Mouse (Mus musculus) spleen, adult 18-20 months (tissue): Measurements from ENCODE around the gene Fbxw22.
"Not testable (repeated sequence)": the region's sequence is repeated elsewhere in the genome, so short reads cannot be mapped to it uniquely, and the experiment has no call there.

ENCODE experiments used
- DNase-seq, 2 experiments: peaks; one replicate each; pipeline ENCODE4 v3.0.0; 2022; ENCODE audit warnings: mixed read lengths in 2 of 2

Gene Fbxw22

DNA sequence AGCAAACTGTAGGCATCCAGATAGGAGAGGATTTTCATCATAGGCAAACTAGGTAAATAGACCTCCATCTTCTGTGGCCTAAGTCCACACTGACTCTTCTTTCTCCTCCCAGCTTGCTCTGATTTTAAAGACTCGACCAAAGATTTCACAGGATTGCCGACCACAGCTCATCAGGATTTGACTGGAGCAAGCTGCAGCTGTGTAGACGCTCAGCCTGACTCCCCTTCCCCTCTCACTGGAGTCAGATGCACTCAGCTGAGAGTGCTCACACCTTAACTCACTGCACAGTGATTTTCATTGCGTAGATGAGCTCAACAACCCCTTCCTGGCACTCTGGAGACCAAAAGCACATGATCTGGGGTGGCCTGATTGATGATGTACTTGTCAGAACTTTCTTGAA, at the start of gene Fbxw22:
Gene Fbxw22 (minus strand): TSS at position 101 of the 400 bp plus-strand sequence.
- not testable (repeated sequence) for DNase-seq

GRCm38 (mm10) chr9:109449040-109449439, 44.9 kb upstream of the Fbxw22 start, which contains the start of gene Fbxw16:
TSS of gene Fbxw16 (minus strand) at chr9:109449140.
- DNase-seq, result no peak

DNA sequence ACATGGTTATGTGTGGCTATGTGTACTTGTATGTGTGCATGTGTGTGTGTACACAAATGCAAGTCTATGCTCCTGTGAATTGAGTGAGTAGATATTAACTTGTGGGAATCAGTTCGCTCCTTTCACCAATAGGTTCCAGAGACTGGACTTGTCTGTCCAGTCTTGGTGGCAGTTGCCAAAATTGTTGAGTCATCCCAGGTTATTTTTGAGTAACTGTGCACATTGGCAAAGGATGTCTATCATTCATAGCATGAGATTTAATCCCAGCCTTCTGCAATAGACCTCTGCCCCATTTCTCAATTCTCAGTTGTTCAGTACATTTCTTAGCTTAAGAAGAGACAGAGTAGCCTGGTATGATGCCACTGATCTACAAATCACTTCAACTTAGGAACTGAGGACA, 28.9 kb upstream of the Fbxw22 start:
- DNase-seq, result no peak

GRCm38 (mm10) chr9:109339559-109339958, 64.5 kb downstream of the Fbxw22 start, which contains the start of gene Fbxw28:
TSS of gene Fbxw28 (minus strand) at chr9:109339659.
- not testable (repeated sequence) for DNase-seq
